Mouse (Mus musculus): Measurements from ENCODE around the gene Fasn. TPM values are rescaled to one million over a fixed set of nuclear protein-coding genes. Genes with fewer than 3 reads are reported as not detected.
"Not testable (repeated sequence)": the region's sequence is repeated elsewhere in the genome, so short reads cannot be mapped to it uniquely, and the experiment has no call there.

The Fasn gene
- polyA plus RNA-seq, 1 experiment from 2014 or later = 22.3 TPM

GRCm38 (mm10) chr11:120762672-120763041 lies 61.7 kb downstream of the Fasn start, which contains the start of gene Hmga1b:
Hmga1b (plus strand) TSS chr11:120762794.
- not testable (repeated sequence) for DNase-seq (ENCODE audit: low spot score)

- no peak for DNase-seq (ENCODE audit: low spot score)
Measured at GRCm38 (mm10) chr11:120761811-120762671, 62.3 kb downstream of the Fasn start.

- no peak for DNase-seq (ENCODE audit: low spot score)
Measured at GRCm38 (mm10) chr11:120760236-120760635, 64.1 kb downstream of the Fasn start.

Other genes with a start within 250 kb of the Fasn start
- gene Arhgdia, start 242.9 kb downstream of the Fasn start, polyA plus RNA-seq (2015; fragmentation: Nextera tagmentation; extraction: Ambion mirVana) = 553 and 615 TPM in 2 replicates
- gene Alyref, start 226.2 kb downstream of the Fasn start, polyA plus RNA-seq (2015; fragmentation: Nextera tagmentation; extraction: Ambion mirVana) = 571 and 587 TPM in 2 replicates
- 158 and 179 TPM in 2 replicates for gene Anapc11, start 226.1 kb downstream of the Fasn start, polyA plus RNA-seq (2015; fragmentation: Nextera tagmentation; extraction: Ambion mirVana)
- gene Npb, start 216.1 kb downstream of the Fasn start, polyA plus RNA-seq (2015; fragmentation: Nextera tagmentation; extraction: Ambion mirVana) = 1.6 and 2.1 TPM in 2 replicates
- gene Pcyt2, start 206.6 kb downstream of the Fasn start, polyA plus RNA-seq (2015; fragmentation: Nextera tagmentation; extraction: Ambion mirVana) = 113 and 114 TPM in 2 replicates
- 100 and 108 TPM in 2 replicates for gene Sirt7, start 199.3 kb downstream of the Fasn start, polyA plus RNA-seq (2015; fragmentation: Nextera tagmentation; extraction: Ambion mirVana)
- 16.5 and 18.7 TPM in 2 replicates for gene Mafg, start 190.9 kb downstream of the Fasn start, polyA plus RNA-seq (2015; fragmentation: Nextera tagmentation; extraction: Ambion mirVana)
- gene Pycr1, start 180.8 kb downstream of the Fasn start, polyA plus RNA-seq (2015; fragmentation: Nextera tagmentation; extraction: Ambion mirVana) = 1.7 and 2.9 TPM in 2 replicates
- gene Myadml2, start 176.4 kb downstream of the Fasn start, polyA plus RNA-seq (2015; fragmentation: Nextera tagmentation; extraction: Ambion mirVana) = 0.56 and 0.86 TPM in 2 replicates
- 0.18 TPM in 1 of 2 replicates, not detected in the other for gene Notum, start 163.4 kb downstream of the Fasn start, polyA plus RNA-seq (2015; fragmentation: Nextera tagmentation; extraction: Ambion mirVana)
- 116 and 120 TPM in 2 replicates for gene Aspscr1, start 151.6 kb downstream of the Fasn start, polyA plus RNA-seq (2015; fragmentation: Nextera tagmentation; extraction: Ambion mirVana)
- gene Cenpx, start 110.8 kb downstream of the Fasn start, polyA plus RNA-seq (2015; fragmentation: Nextera tagmentation; extraction: Ambion mirVana) = 191 and 212 TPM in 2 replicates
- 32.6 and 33.5 TPM in 2 replicates for gene Lrrc45, start 110.6 kb downstream of the Fasn start, polyA plus RNA-seq (2015; fragmentation: Nextera tagmentation; extraction: Ambion mirVana)
- gene Rac3, start 103.1 kb downstream of the Fasn start, polyA plus RNA-seq (2015; fragmentation: Nextera tagmentation; extraction: Ambion mirVana) = 16.6 and 17.4 TPM in 2 replicates
- 78.7 and 80.4 TPM in 2 replicates for gene Dcxr, start 97.3 kb downstream of the Fasn start, polyA plus RNA-seq (2015; fragmentation: Nextera tagmentation; extraction: Ambion mirVana)
- 179 and 229 TPM in 2 replicates for gene Cbr2, start 92.4 kb downstream of the Fasn start, polyA plus RNA-seq (2015; fragmentation: Nextera tagmentation; extraction: Ambion mirVana)
- 9.7 and 11.5 TPM in 2 replicates for gene Hmga1b, start 61.8 kb downstream of the Fasn start, polyA plus RNA-seq (2015; fragmentation: Nextera tagmentation; extraction: Ambion mirVana)
- gene Rfng, start 40.3 kb downstream of the Fasn start, polyA plus RNA-seq (2015; fragmentation: Nextera tagmentation; extraction: Ambion mirVana) = 23.7 and 30.1 TPM in 2 replicates
- gene Gps1, start 40.3 kb downstream of the Fasn start, polyA plus RNA-seq (2015; fragmentation: Nextera tagmentation; extraction: Ambion mirVana) = 130 and 134 TPM in 2 replicates
- gene Dus1l, start 28.1 kb downstream of the Fasn start, polyA plus RNA-seq (2015; fragmentation: Nextera tagmentation; extraction: Ambion mirVana) = 87.0 and 92.2 TPM in 2 replicates
- 1.9 and 2.2 TPM in 2 replicates for gene Ccdc57, start 108.3 kb upstream of the Fasn start, polyA plus RNA-seq (2015; fragmentation: Nextera tagmentation; extraction: Ambion mirVana)
- 5.2 and 5.5 TPM in 2 replicates for gene Slc16a3, start 123.9 kb upstream of the Fasn start, polyA plus RNA-seq (2015; fragmentation: Nextera tagmentation; extraction: Ambion mirVana)
- gene Csnk1d, start 166.8 kb upstream of the Fasn start, polyA plus RNA-seq (2015; fragmentation: Nextera tagmentation; extraction: Ambion mirVana) = 77.6 and 85.8 TPM in 2 replicates
- 17.9 and 25.7 TPM in 2 replicates for gene Cd7, start 214.9 kb upstream of the Fasn start, polyA plus RNA-seq (2015; fragmentation: Nextera tagmentation; extraction: Ambion mirVana)
- 0.27 and 0.53 TPM in 2 replicates for gene Sectm1b, start 239.0 kb upstream of the Fasn start, polyA plus RNA-seq (2015; fragmentation: Nextera tagmentation; extraction: Ambion mirVana)

Measured in thymus, postnatal 0 days (tissue).